Mouse (Mus musculus) MEL (cell line): ENCODE data around the gene Tango2. TPM values are rescaled to one million over a fixed set of nuclear protein-coding genes. Genes with fewer than 3 reads are reported as not detected.

Experiments used
- DNase-seq: peaks from one replicate; pipeline ENCODE4 v3.0.0; 2011; ENCODE audit warnings: low read depth, low spot score
- H3K27ac ChIP-seq: 2 replicates; pipeline ENCODE4 v1.5.1; 2012; ENCODE audit warnings: low read depth, mild to moderate bottlenecking, control low read depth, low read length, moderate library complexity; ENCODE audit not compliant: control insufficient read depth
- H3K27me3 ChIP-seq, 2 experiments: fragments of 150-350 bp in 1 of 2; sonication (generic) in 1 of 2; 2 replicates each; pipeline ENCODE4 v1.6.1; 2012; ENCODE audit warnings: low read length in 2 of 2, mild to moderate bottlenecking in 2 of 2, improper control_type of control experiment in 1 of 2, moderate library complexity in 1 of 2; ENCODE audit not compliant: insufficient read depth in 2 of 2, control insufficient read depth in 1 of 2
- H3K36me3 ChIP-seq, 2 experiments: 2 replicates each; pipeline ENCODE4 v1.6.1; 2012 to 2014; ENCODE audit warnings: low read length in 2 of 2, improper control_type of control experiment in 1 of 2, inconsistent platforms in 1 of 2, mild to moderate bottlenecking in 1 of 2; ENCODE audit not compliant: insufficient read depth in 2 of 2, control insufficient read depth in 1 of 2
- H3K4me1 ChIP-seq, 2 experiments: fragments of 150-350 bp in 1 of 2; sonication (generic) in 1 of 2; 2 replicates each; pipeline ENCODE4 v1.6.1; 2012; ENCODE audit warnings: low read length in 2 of 2, improper control_type of control experiment in 1 of 2, mild to moderate bottlenecking in 1 of 2; ENCODE audit not compliant: insufficient read depth in 2 of 2, control insufficient read depth in 1 of 2
- H3K4me3 ChIP-seq, 2 experiments: fragments of 150-350 bp in 1 of 2; sonication (generic) in 1 of 2; 2 replicates each; pipeline ENCODE4 v1.5.1; 2012; ENCODE audit warnings: low read depth in 2 of 2, low read length in 2 of 2, mild to moderate bottlenecking in 2 of 2, moderate library complexity in 2 of 2, control low read depth in 1 of 2, improper control_type of control experiment in 1 of 2; ENCODE audit not compliant: control insufficient read depth in 1 of 2, insufficient read depth in 1 of 2
- H3K79me2 ChIP-seq: 2 replicates; pipeline ENCODE4 v1.6.1; 2012; ENCODE audit warnings: mild to moderate bottlenecking, low read length, moderate library complexity; ENCODE audit not compliant: control insufficient read depth, poor library complexity, insufficient read depth
- H3K9ac ChIP-seq: 2 replicates; pipeline ENCODE4 v1.6.1; 2012; ENCODE audit warnings: low read depth, mild to moderate bottlenecking, control low read depth, low read length, moderate library complexity; ENCODE audit not compliant: control insufficient read depth, poor library complexity, severe bottlenecking
- H3K9me3 ChIP-seq: fragments of 150-350 bp; sonication (generic); replicated peaks from 2 replicates; pipeline ENCODE4 v1.6.1; 2012; ENCODE audit warnings: mild to moderate bottlenecking, low read length, improper control_type of control experiment, moderate library complexity; ENCODE audit not compliant: insufficient read depth
- BHLHE40 ChIP-seq: IDR thresholded peaks from 2 replicates; pipeline ENCODE4 v1.6.1; 2012; ENCODE audit warnings: low read depth, mild to moderate bottlenecking, inconsistent platforms, low read length, improper control_type of control experiment, borderline replicate concordance
- CHD1 ChIP-seq: IDR thresholded peaks from 2 replicates; pipeline ENCODE4 v1.6.1; 2012; ENCODE audit warnings: low read depth, mild to moderate bottlenecking, inconsistent platforms, low read length, improper control_type of control experiment
- CHD2 ChIP-seq: IDR thresholded peaks from 2 replicates; pipeline ENCODE4 v1.6.1; 2011; ENCODE audit warnings: low read length, improper control_type of control experiment
- CTCF ChIP-seq, 3 experiments: IDR thresholded peaks in 2 of 3; conservative IDR thresholded peaks in 1 of 3; 2 replicates each; pipeline ENCODE4 v1.5.1; 2011 to 2012; ENCODE audit warnings: low read length in 3 of 3, low read depth in 2 of 3, mild to moderate bottlenecking in 2 of 3, improper control_type of control experiment in 1 of 3, inconsistent platforms in 1 of 3, mixed read lengths in 1 of 3, moderate library complexity in 1 of 3; ENCODE audit not compliant: control insufficient read depth in 1 of 3, insufficient read depth in 1 of 3, poor library complexity in 1 of 3, severe bottlenecking in 1 of 3
- ELF1 ChIP-seq: IDR thresholded peaks from 2 replicates; pipeline ENCODE4 v1.6.1; 2014; ENCODE audit warnings: low read depth, mild to moderate bottlenecking, inconsistent platforms, low read length, improper control_type of control experiment, moderate library complexity
- ETS1 ChIP-seq: IDR thresholded peaks from 2 replicates; pipeline ENCODE4 v1.6.1; 2012; ENCODE audit warnings: low read depth, mild to moderate bottlenecking, inconsistent platforms, low read length, improper control_type of control experiment, moderate library complexity
- GABPA ChIP-seq: IDR thresholded peaks from 2 replicates; pipeline ENCODE4 v1.6.1; 2012; ENCODE audit warnings: low read depth, mild to moderate bottlenecking, inconsistent platforms, low read length, improper control_type of control experiment, moderate library complexity
- GATA1 ChIP-seq: IDR thresholded peaks from 2 replicates; pipeline ENCODE4 v1.6.1; 2011; ENCODE audit warnings: low read depth, low read length, improper control_type of control experiment
- HCFC1 ChIP-seq: IDR thresholded peaks from 2 replicates; pipeline ENCODE4 v1.6.1; 2012; ENCODE audit warnings: low read depth, mild to moderate bottlenecking, inconsistent platforms, low read length, improper control_type of control experiment, moderate library complexity
- JUND ChIP-seq: IDR thresholded peaks from 2 replicates; pipeline ENCODE4 v1.6.1; 2011; ENCODE audit warnings: low read depth, mild to moderate bottlenecking, improper control_type of control experiment, low read length
- KAT2A ChIP-seq: conservative IDR thresholded peaks from 2 replicates; pipeline ENCODE4 v1.6.1; 2012; ENCODE audit warnings: low read depth, low read length, improper control_type of control experiment, inconsistent platforms
- MAFK ChIP-seq: IDR thresholded peaks from 2 replicates; pipeline ENCODE4 v1.6.1; 2011; ENCODE audit warnings: low read depth, mild to moderate bottlenecking, low read length, improper control_type of control experiment, borderline replicate concordance
- MAX ChIP-seq: IDR thresholded peaks from 2 replicates; pipeline ENCODE4 v1.6.1; 2011; ENCODE audit warnings: low read length, improper control_type of control experiment
- MAZ ChIP-seq: IDR thresholded peaks from 2 replicates; pipeline ENCODE4 v1.6.1; 2012; ENCODE audit warnings: low read depth, mild to moderate bottlenecking, inconsistent platforms, low read length, improper control_type of control experiment
- MYB ChIP-seq: IDR thresholded peaks from 2 replicates; pipeline ENCODE4 v1.6.1; 2011; ENCODE audit warnings: mild to moderate bottlenecking, low read depth, low read length, improper control_type of control experiment
- MYC ChIP-seq: IDR thresholded peaks from 2 replicates; pipeline ENCODE4 v1.6.1; 2011; ENCODE audit warnings: low read depth, mild to moderate bottlenecking, low read length, improper control_type of control experiment, moderate library complexity
- NELFE ChIP-seq: IDR thresholded peaks from 2 replicates; pipeline ENCODE4 v1.6.1; 2011; ENCODE audit warnings: low read depth, low read length, improper control_type of control experiment
- NRF1 ChIP-seq: IDR thresholded peaks from 2 replicates; pipeline ENCODE4 v1.6.1; 2014; ENCODE audit warnings: low read depth, mild to moderate bottlenecking, inconsistent platforms, low read length, improper control_type of control experiment, moderate library complexity; ENCODE audit not compliant: poor library complexity, insufficient read depth, severe bottlenecking
- POLR2A ChIP-seq, 2 experiments: IDR thresholded peaks; 2 replicates each; pipeline ENCODE4 v1.6.1; 2011 to 2012; ENCODE audit warnings: low read length in 2 of 2, mild to moderate bottlenecking in 2 of 2, control low read depth in 1 of 2, improper control_type of control experiment in 1 of 2, low read depth in 1 of 2, moderate library complexity in 1 of 2; ENCODE audit not compliant: control insufficient read depth in 1 of 2, insufficient read depth in 1 of 2, poor library complexity in 1 of 2
- POLR2AphosphoS2 ChIP-seq: IDR thresholded peaks from 2 replicates; pipeline ENCODE4 v1.6.1; 2011; ENCODE audit warnings: low read length, improper control_type of control experiment
- POLR2AphosphoS5 ChIP-seq: IDR thresholded peaks from 2 replicates; pipeline ENCODE4 v1.6.1; 2012; ENCODE audit warnings: low read depth, borderline replicate concordance, mild to moderate bottlenecking, inconsistent platforms, low read length, moderate library complexity, mixed read lengths
- RAD21 ChIP-seq: IDR thresholded peaks from 2 replicates; pipeline ENCODE4 v1.6.1; 2011; ENCODE audit warnings: mild to moderate bottlenecking, low read depth, low read length, improper control_type of control experiment
- SIN3A ChIP-seq: IDR thresholded peaks from 2 replicates; pipeline ENCODE4 v1.6.1; 2012; ENCODE audit warnings: low read length, improper control_type of control experiment, inconsistent platforms
- SMC3 ChIP-seq: IDR thresholded peaks from 2 replicates; pipeline ENCODE4 v1.6.1; 2011; ENCODE audit warnings: low read depth, low read length, improper control_type of control experiment
- TAL1 ChIP-seq: IDR thresholded peaks from 2 replicates; pipeline ENCODE4 v1.6.1; 2012; ENCODE audit warnings: mild to moderate bottlenecking, inconsistent platforms, low read length, moderate library complexity, mixed read lengths
- TBP ChIP-seq: IDR thresholded peaks from 2 replicates; pipeline ENCODE4 v1.8.0; 2011; ENCODE audit warnings: low read depth, low read length, improper control_type of control experiment
- TCF12 ChIP-seq: IDR thresholded peaks from 2 replicates; pipeline ENCODE4 v1.6.1; 2014; ENCODE audit warnings: low read depth, mild to moderate bottlenecking, inconsistent platforms, low read length, improper control_type of control experiment, moderate library complexity
- UBTF ChIP-seq: IDR thresholded peaks from 2 replicates; pipeline ENCODE4 v1.6.1; 2012; ENCODE audit warnings: low read depth, mild to moderate bottlenecking, inconsistent platforms, low read length, improper control_type of control experiment, moderate library complexity, borderline replicate concordance; ENCODE audit not compliant: insufficient read depth
- USF1 ChIP-seq: IDR thresholded peaks from 2 replicates; pipeline ENCODE4 v1.6.1; 2014; ENCODE audit warnings: low read depth, mild to moderate bottlenecking, inconsistent platforms, low read length, improper control_type of control experiment, moderate library complexity
- USF2 ChIP-seq, 2 experiments: IDR thresholded peaks; 2 replicates each; pipeline ENCODE4 v1.6.1; 2011 to 2012; ENCODE audit warnings: improper control_type of control experiment in 2 of 2, low read length in 2 of 2, borderline replicate concordance in 1 of 2, inconsistent platforms in 1 of 2, low read depth in 1 of 2, mild to moderate bottlenecking in 1 of 2; ENCODE audit not compliant: insufficient read depth in 1 of 2
- ZC3H11A ChIP-seq: IDR thresholded peaks from 2 replicates; pipeline ENCODE4 v1.6.1; 2012; ENCODE audit warnings: low read depth, mild to moderate bottlenecking, inconsistent platforms, low read length, improper control_type of control experiment
- ZMIZ1 ChIP-seq: IDR thresholded peaks from 2 replicates; pipeline ENCODE4 v1.6.1; 2012; ENCODE audit warnings: low read depth, mild to moderate bottlenecking, inconsistent platforms, low read length, improper control_type of control experiment, moderate library complexity
- ZNF384 ChIP-seq: IDR thresholded peaks from 2 replicates; pipeline ENCODE4 v1.6.1; 2012; ENCODE audit warnings: low read depth, mild to moderate bottlenecking, inconsistent platforms, low read length, improper control_type of control experiment
- polyA plus RNA-seq, 2 experiments: library from polyadenylated mRNA; stranded (reverse) in 1 of 2; unstranded in 1 of 2; fragments of >175 nt in 1 of 2; fragments of >200 nt in 1 of 2; gene quantifications; 2 replicates each; pipeline versions ENCODE4 v1.2.1 to v1.2.4; 2012; ENCODE audit warnings: low replicate concordance in 2 of 2, low read depth in 1 of 2; ENCODE audit not compliant: insufficient read length in 2 of 2, insufficient read depth in 1 of 2, missing spikeins in 1 of 2
- total RNA-seq: library from RNA; depleted of rRNA; stranded (reverse); fragments of 300-350 nt; gene quantifications from 2 replicates; pipeline ENCODE4 v1.2.3, GENCODE M21; 2012

The Tango2 gene
- total and polyA plus RNA-seq, 3 experiments: 55.9 to 98.3 TPM; not detected in 1

- no peak overlapping the region for H3K9ac ChIP-seq
- H3K79me2 ChIP-seq: no peaks in the 10 kb centered on the region
- H3K4me3 ChIP-seq: no peak overlapping the region
- DNase-seq: no peak
- peaks cover 10 to 12% of the 10 kb centered on the region in 2 experiments for H3K4me1 ChIP-seq
- no peak overlapping the region for H3K27ac ChIP-seq
- H3K9me3 ChIP-seq: no peaks in the 10 kb centered on the region
- H3K27me3 ChIP-seq: no peaks in the 10 kb centered on the region
- TF ChIP-seq ZMIZ1: no peak
- TF ChIP-seq ELF1: no peak
- no peak for TF ChIP-seq GABPA
- no peak for TF ChIP-seq UBTF
- H3K36me3 ChIP-seq: peaks cover 13 to 20% of the 10 kb centered on the region in 2 experiments
Observed at GRCm38 (mm10) chr16:18321443-18321842, 26.5 kb downstream of the Tango2 start.

- no peaks in the 10 kb centered on the region for H3K9me3 ChIP-seq
- H3K4me3 ChIP-seq: no peak overlapping the region
- H3K27ac ChIP-seq: no peak overlapping the region
- peaks cover 13 to 20% of the 10 kb centered on the region in 2 experiments for H3K36me3 ChIP-seq
- no peaks in the 10 kb centered on the region for H3K79me2 ChIP-seq
- H3K27me3 ChIP-seq: no peaks in the 10 kb centered on the region
- peaks cover 10 to 12% of the 10 kb centered on the region in 2 experiments for H3K4me1 ChIP-seq
- peak; percentile 42 for DNase-seq
- H3K9ac ChIP-seq: no peak overlapping the region
- TF ChIP-seq CTCF (IDR thresholded peaks at IDR 0.05 in 2 of 3, conservative IDR thresholded peaks at IDR 0.05 in 1 of 3; ENCODE audit: control insufficient read depth in 1 of 3, insufficient read depth in 1 of 3, low read depth in 2 of 3, low read length in 3 of 3, poor library complexity in 1 of 3, severe bottlenecking in 1 of 3): no peak
- peak; percentile 44; the same call in 1 of the 2 replicates for TF ChIP-seq ETS1
- TF ChIP-seq GABPA: no peak
- TF ChIP-seq TCF12: peak; percentile 54
- no peak for TF ChIP-seq TAL1
- no peak for TF ChIP-seq POLR2AphosphoS2
- no peak for TF ChIP-seq UBTF
- no peak for TF ChIP-seq JUND
- no peak for TF ChIP-seq RAD21
- 0 out of 2 replicates have a peak, but pooled peaks have one; percentile 22 for TF ChIP-seq MAX
- TF ChIP-seq MAFK: no peak
- TF ChIP-seq CHD2: no peak
- TF ChIP-seq KAT2A: no peak
- TF ChIP-seq ZNF384: no peak
- TF ChIP-seq SIN3A: peak; percentile 55
- TF ChIP-seq BHLHE40: no peak
- TF ChIP-seq ZC3H11A: no peak
- no peak for TF ChIP-seq SMC3
- TF ChIP-seq HCFC1: no peak
- TF ChIP-seq POLR2AphosphoS5: no peak
- TF ChIP-seq GATA1: peak; percentile 86
- TF ChIP-seq TBP: no peak
- TF ChIP-seq POLR2A (IDR thresholded peaks at IDR 0.05; ENCODE audit: control insufficient read depth in 1 of 2, insufficient read depth in 1 of 2, low read depth in 1 of 2, low read length in 2 of 2, poor library complexity in 1 of 2): no peak
- TF ChIP-seq MYB: no peak
- peak; percentile 69 for TF ChIP-seq MYC
- no peak for TF ChIP-seq USF1
- TF ChIP-seq NRF1: no peak
- TF ChIP-seq CHD1: no peak
- TF ChIP-seq NELFE: no peak
- no peak for TF ChIP-seq MAZ
- TF ChIP-seq USF2 (IDR thresholded peaks at IDR 0.05; ENCODE audit: borderline replicate concordance in 1 of 2, insufficient read depth in 1 of 2, low read depth in 1 of 2, low read length in 2 of 2): no peak
Observed at GRCm38 (mm10) chr16:18318992-18319391, 28.9 kb downstream of the Tango2 start.
